Mouse (Mus musculus): Measurements from ENCODE around the gene Nus1. TPM values are rescaled to one million over a fixed set of nuclear protein-coding genes. Genes with fewer than 3 reads are reported as not detected.

Gene Nus1
- total RNA-seq, 1 experiment = 38.4 TPM

DNA sequence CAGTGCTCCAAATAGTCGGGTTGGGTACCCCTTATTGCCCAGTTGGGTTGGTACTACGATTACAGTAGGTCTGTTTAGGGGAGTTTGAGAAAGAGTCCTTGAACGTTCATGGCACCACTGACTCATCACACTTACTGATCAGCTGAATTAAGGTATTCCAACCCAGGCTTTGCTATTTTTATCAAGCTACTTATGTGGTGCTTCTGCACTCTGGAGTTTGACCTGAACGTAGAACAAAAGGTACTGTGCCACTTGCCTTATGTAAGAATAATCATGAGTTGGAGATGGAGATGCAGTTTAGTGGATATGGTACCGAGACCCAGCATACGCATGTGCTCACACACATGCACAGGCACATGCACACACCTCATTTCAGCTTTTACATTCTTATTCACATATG lies 4.4 kb downstream of the Nus1 start:
- no peak overlapping the region for H3K4me3 ChIP-seq (ENCODE audit: insufficient read depth in 1 of 2, low read depth in 1 of 2, low read length in 2 of 2, poor library complexity in 1 of 2, severe bottlenecking in 1 of 2)
- TF ChIP-seq MAFK (IDR thresholded peaks at IDR 0.05; ENCODE audit: insufficient read depth, low read depth, low read length) = no peak
- TF ChIP-seq HCFC1 (IDR thresholded peaks at IDR 0.05; ENCODE audit: borderline replicate concordance, insufficient read depth, low read length) = no peak
- no peak for TF ChIP-seq ZNF384 (IDR thresholded peaks at IDR 0.05; ENCODE audit: low read depth, low read length)
- no peak for TF ChIP-seq CHD2 (IDR thresholded peaks at IDR 0.05; ENCODE audit: low read depth, low read length)
- no peak for TF ChIP-seq ZC3H11A (IDR thresholded peaks at IDR 0.05; ENCODE audit: borderline replicate concordance, low read depth, low read length)
- H3K4me1 ChIP-seq (ENCODE audit: control insufficient read depth in 2 of 2, insufficient read depth in 2 of 2, low read length in 2 of 2, poor library complexity in 1 of 2) = peaks cover 5 to 7% of the 10 kb centered on the region in 2 experiments; a peak in 2 of 4 replicates
- no peaks in the 10 kb centered on the region for H3K36me3 ChIP-seq (ENCODE audit: control insufficient read depth, insufficient read depth, low read length, poor library complexity, severe bottlenecking)
- DNase-seq (ENCODE audit: low read depth, low spot score) = no peak
- no peaks in the 10 kb centered on the region for H3K9me3 ChIP-seq (ENCODE audit: control insufficient read depth, insufficient read depth, low read depth, low read length)
- in situ Hi-C loops (cut with MboI; ENCODE audit: low sequenced_read_pairs in 2 of 2, unreplicated experiment in 2 of 2) = no loop called here
- no peak overlapping the region for H3K9ac ChIP-seq (ENCODE audit: insufficient read depth, low read depth, low read length, poor library complexity, severe bottlenecking)
- H3K27ac ChIP-seq (ENCODE audit: insufficient read depth, low read depth, low read length, poor library complexity, severe bottlenecking) = no peak overlapping the region

- no peaks in the 10 kb centered on the region for H3K9me3 ChIP-seq (ENCODE audit: control insufficient read depth, insufficient read depth, low read depth, low read length)
- no peak overlapping the region for H3K27ac ChIP-seq (ENCODE audit: insufficient read depth, low read depth, low read length, poor library complexity, severe bottlenecking)
- DNase-seq (ENCODE audit: low read depth, low spot score) = no peak
- TF ChIP-seq ZC3H11A (IDR thresholded peaks at IDR 0.05; ENCODE audit: borderline replicate concordance, low read depth, low read length) (0 out of 2 replicates have a peak, but pooled peaks have one; percentile 10), MAFK (IDR thresholded peaks at IDR 0.05; ENCODE audit: insufficient read depth, low read depth, low read length) (no peak), ZNF384 (IDR thresholded peaks at IDR 0.05; ENCODE audit: low read depth, low read length) (no peak), HCFC1 (IDR thresholded peaks at IDR 0.05; ENCODE audit: borderline replicate concordance, insufficient read depth, low read length) (no peak), CHD2 (IDR thresholded peaks at IDR 0.05; ENCODE audit: low read depth, low read length) (no peak)
- H3K4me1 ChIP-seq (ENCODE audit: control insufficient read depth in 2 of 2, insufficient read depth in 2 of 2, low read length in 2 of 2, poor library complexity in 1 of 2) = peaks cover 11 to 12% of the 10 kb centered on the region in 2 experiments; a peak in 3 of 4 replicates
- in situ Hi-C loops (cut with MboI; ENCODE audit: low sequenced_read_pairs in 2 of 2, unreplicated experiment in 2 of 2) = no loop called here
- no peak overlapping the region for H3K9ac ChIP-seq (ENCODE audit: insufficient read depth, low read depth, low read length, poor library complexity, severe bottlenecking)
- no peak overlapping the region for H3K4me3 ChIP-seq (ENCODE audit: insufficient read depth in 1 of 2, low read depth in 1 of 2, low read length in 2 of 2, poor library complexity in 1 of 2, severe bottlenecking in 1 of 2)
- H3K36me3 ChIP-seq (ENCODE audit: control insufficient read depth, insufficient read depth, low read length, poor library complexity, severe bottlenecking) = no peaks in the 10 kb centered on the region
These were observed 5.8 kb downstream of the Nus1 start for GRCm38 (mm10) chr10:52423097-52423496.

DNA sequence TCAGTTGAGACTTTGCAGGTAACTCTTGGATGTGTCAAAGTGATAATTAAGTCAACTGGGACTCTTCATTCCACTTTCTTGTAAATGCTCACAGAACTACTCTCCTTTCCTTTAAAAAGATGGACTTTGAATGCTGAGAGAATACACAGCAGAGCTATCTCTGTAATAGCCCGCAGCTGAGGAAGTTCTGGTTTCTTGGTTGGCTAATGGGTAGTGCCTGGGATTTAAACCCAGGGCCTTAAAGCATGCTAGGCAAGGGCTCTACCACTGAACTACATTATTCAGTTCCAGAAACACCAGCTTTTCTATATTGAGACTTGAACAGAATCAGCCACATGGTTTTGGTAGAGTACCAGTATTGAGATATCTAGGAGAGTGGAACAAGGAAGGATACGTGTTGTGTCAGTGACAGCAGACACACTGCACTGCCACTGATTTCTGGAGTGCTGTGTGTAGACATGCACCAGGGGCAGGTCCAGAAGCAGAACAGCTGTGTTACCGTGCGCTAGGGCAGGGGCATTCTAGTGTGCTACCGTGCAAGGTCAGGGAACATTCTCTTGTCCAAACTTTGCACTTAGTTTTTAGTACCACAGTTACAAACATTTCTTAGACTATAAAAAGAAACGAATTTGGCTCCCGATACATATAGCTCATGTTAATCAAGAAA lies 9.1 kb downstream of the Nus1 start:
- Histone ChIP-seq H3K36me3 (ENCODE audit: control insufficient read depth, insufficient read depth, low read length, poor library complexity, severe bottlenecking) (peaks cover 4% of the 10 kb centered on the region), H3K4me3 (ENCODE audit: insufficient read depth in 1 of 2, low read depth in 1 of 2, low read length in 2 of 2, poor library complexity in 1 of 2, severe bottlenecking in 1 of 2) (no peak overlapping the region), H3K9ac (ENCODE audit: insufficient read depth, low read depth, low read length, poor library complexity, severe bottlenecking) (no peak overlapping the region), H3K4me1 (ENCODE audit: control insufficient read depth in 2 of 2, insufficient read depth in 2 of 2, low read length in 2 of 2, poor library complexity in 1 of 2) (peaks cover 7 to 12% of the 10 kb centered on the region in 2 experiments; a peak in 3 of 4 replicates), H3K9me3 (ENCODE audit: control insufficient read depth, insufficient read depth, low read depth, low read length) (no peaks in the 10 kb centered on the region), H3K27ac (ENCODE audit: insufficient read depth, low read depth, low read length, poor library complexity, severe bottlenecking) (no peak overlapping the region)
- in situ Hi-C loops (cut with MboI; ENCODE audit: low sequenced_read_pairs in 2 of 2, unreplicated experiment in 2 of 2) = no loop called here
- TF ChIP-seq HCFC1 (IDR thresholded peaks at IDR 0.05; ENCODE audit: borderline replicate concordance, insufficient read depth, low read length) (no peak), ZNF384 (IDR thresholded peaks at IDR 0.05; ENCODE audit: low read depth, low read length) (no peak), CHD2 (IDR thresholded peaks at IDR 0.05; ENCODE audit: low read depth, low read length) (no peak), ZC3H11A (IDR thresholded peaks at IDR 0.05; ENCODE audit: borderline replicate concordance, low read depth, low read length) (no peak), MAFK (IDR thresholded peaks at IDR 0.05; ENCODE audit: insufficient read depth, low read depth, low read length) (no peak)
- no peak for DNase-seq (ENCODE audit: low read depth, low spot score)

DNA sequence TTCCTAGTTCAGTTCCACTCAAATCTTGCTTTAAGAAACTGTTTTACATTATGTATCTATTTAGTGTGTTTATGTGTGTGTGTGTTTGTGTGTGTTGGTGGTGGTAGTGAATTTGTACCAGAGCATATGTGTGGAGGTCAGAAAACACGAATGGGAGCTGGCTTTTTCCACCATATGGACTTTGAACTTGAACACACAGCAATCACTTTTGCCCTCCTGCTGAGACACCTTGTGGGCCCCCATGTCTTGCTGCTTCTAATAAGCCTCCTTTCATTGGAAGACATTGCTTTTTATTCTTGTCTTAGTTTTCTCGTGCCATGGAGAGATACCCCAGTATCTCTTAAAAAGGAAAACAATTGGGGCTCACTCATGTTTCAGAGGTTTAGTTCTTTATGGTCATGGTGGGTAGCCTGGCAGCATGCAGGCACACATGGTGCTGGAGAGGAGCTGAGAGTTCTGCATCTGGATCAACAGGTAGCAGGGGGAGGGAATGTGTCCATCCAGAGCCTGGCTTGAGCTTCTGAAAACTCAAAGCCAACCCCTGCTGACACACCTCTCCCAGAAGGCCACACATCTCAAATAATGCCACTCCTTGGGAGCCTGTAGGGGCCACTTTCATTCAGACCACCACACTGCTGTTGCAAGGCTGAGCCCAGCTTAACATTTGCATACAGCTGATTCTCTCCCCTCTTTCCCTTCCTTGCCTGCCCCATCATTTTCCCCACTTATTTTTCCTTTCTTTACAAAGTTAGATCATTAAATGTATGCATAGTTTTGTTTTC lies 10.5 kb downstream of the Nus1 start:
- H3K36me3 ChIP-seq (ENCODE audit: control insufficient read depth, insufficient read depth, low read length, poor library complexity, severe bottlenecking) = peaks cover 6% of the 10 kb centered on the region
- no peak for DNase-seq (ENCODE audit: low read depth, low spot score)
- TF ChIP-seq CHD2 (IDR thresholded peaks at IDR 0.05; ENCODE audit: low read depth, low read length) (no peak), ZC3H11A (IDR thresholded peaks at IDR 0.05; ENCODE audit: borderline replicate concordance, low read depth, low read length) (no peak), MAFK (IDR thresholded peaks at IDR 0.05; ENCODE audit: insufficient read depth, low read depth, low read length) (no peak), ZNF384 (IDR thresholded peaks at IDR 0.05; ENCODE audit: low read depth, low read length) (no peak), HCFC1 (IDR thresholded peaks at IDR 0.05; ENCODE audit: borderline replicate concordance, insufficient read depth, low read length) (no peak)
- in situ Hi-C loops (cut with MboI; ENCODE audit: low sequenced_read_pairs in 2 of 2, unreplicated experiment in 2 of 2) = no loop called here
- H3K4me3 ChIP-seq (ENCODE audit: insufficient read depth in 1 of 2, low read depth in 1 of 2, low read length in 2 of 2, poor library complexity in 1 of 2, severe bottlenecking in 1 of 2) = no peak overlapping the region
- H3K9me3 ChIP-seq (ENCODE audit: control insufficient read depth, insufficient read depth, low read depth, low read length) = no peaks in the 10 kb centered on the region
- peaks cover 7 to 12% of the 10 kb centered on the region in 2 experiments; a peak in 3 of 4 replicates for H3K4me1 ChIP-seq (ENCODE audit: control insufficient read depth in 2 of 2, insufficient read depth in 2 of 2, low read length in 2 of 2, poor library complexity in 1 of 2)
- peak overlapping the region; percentile 43; the same call in 1 of the 2 replicates for H3K27ac ChIP-seq (ENCODE audit: insufficient read depth, low read depth, low read length, poor library complexity, severe bottlenecking)
- no peak overlapping the region for H3K9ac ChIP-seq (ENCODE audit: insufficient read depth, low read depth, low read length, poor library complexity, severe bottlenecking)
